Mouse (Mus musculus) ES-E14 (cell line): ENCODE results near the gene Ankrd10. TPM values are rescaled to one million over a fixed set of nuclear protein-coding genes. Genes with fewer than 3 reads are reported as not detected.

Experiments
- DNase-seq: peaks from one replicate; pipeline ENCODE4 v3.0.0-alpha.2; 2013; ENCODE audit warnings: low read depth, low spot score
- H3K27ac ChIP-seq: 2 replicates; pipeline ENCODE4 v1.5.1; 2012; ENCODE audit warnings: low read depth, mild to moderate bottlenecking, low read length, moderate library complexity, mixed read lengths; ENCODE audit not compliant: poor library complexity, insufficient read depth, severe bottlenecking
- H3K36me3 ChIP-seq: 2 replicates; pipeline ENCODE4 v1.6.1; 2012; ENCODE audit warnings: mild to moderate bottlenecking, low read length, moderate library complexity, mixed read lengths; ENCODE audit not compliant: control insufficient read depth, poor library complexity, insufficient read depth, severe bottlenecking
- H3K4me1 ChIP-seq, 2 experiments: fragments of 150-350 bp in 1 of 2; sonication (generic) in 1 of 2; 2 replicates each; pipeline ENCODE4 v1.6.1; 2012; ENCODE audit warnings: low read length in 2 of 2, mild to moderate bottlenecking in 1 of 2, mixed read lengths in 1 of 2; ENCODE audit not compliant: control insufficient read depth in 2 of 2, insufficient read depth in 2 of 2, poor library complexity in 1 of 2
- H3K4me3 ChIP-seq, 2 experiments: fragments of 150-350 bp in 1 of 2; sonication (generic) in 1 of 2; 2 replicates each; pipeline ENCODE4 v1.5.1; 2012; ENCODE audit warnings: low read length in 2 of 2, low read depth in 1 of 2, mild to moderate bottlenecking in 1 of 2, mixed read lengths in 1 of 2; ENCODE audit not compliant: insufficient read depth in 1 of 2, poor library complexity in 1 of 2, severe bottlenecking in 1 of 2
- H3K9ac ChIP-seq: 2 replicates; pipeline ENCODE4 v1.6.1; 2012; ENCODE audit warnings: low read depth, mild to moderate bottlenecking, low read length, mixed read lengths; ENCODE audit not compliant: poor library complexity, insufficient read depth, severe bottlenecking
- H3K9me3 ChIP-seq: fragments of 150-350 bp; sonication (generic); 2 replicates; pipeline ENCODE4 v1.6.1; 2012; ENCODE audit warnings: low read depth, mild to moderate bottlenecking, low read length; ENCODE audit not compliant: control insufficient read depth, insufficient read depth
- CHD2 ChIP-seq: IDR thresholded peaks from 2 replicates; pipeline ENCODE4 v1.6.1; 2014; ENCODE audit warnings: mild to moderate bottlenecking, low read depth, low read length, inconsistent platforms
- HCFC1 ChIP-seq: IDR thresholded peaks from 2 replicates; pipeline ENCODE4 v1.6.1; 2012; ENCODE audit warnings: low read length, inconsistent platforms, borderline replicate concordance; ENCODE audit not compliant: insufficient read depth
- MAFK ChIP-seq: IDR thresholded peaks from 2 replicates; pipeline ENCODE4 v1.6.1; 2014; ENCODE audit warnings: mild to moderate bottlenecking, low read depth, low read length, inconsistent platforms; ENCODE audit not compliant: insufficient read depth
- ZC3H11A ChIP-seq: IDR thresholded peaks from 2 replicates; pipeline ENCODE4 v1.6.1; 2012; ENCODE audit warnings: low read depth, mild to moderate bottlenecking, inconsistent platforms, low read length, borderline replicate concordance
- ZNF384 ChIP-seq: IDR thresholded peaks from 2 replicates; pipeline ENCODE4 v1.6.1; 2012; ENCODE audit warnings: low read depth, low read length, inconsistent platforms
- in situ Hi-C, 2 experiments: fragments of 600-800 bp; cut with MboI; formaldehyde crosslinking; loops; one replicate each; pipeline ENCODE4 v1.15.1; 2025; ENCODE audit warnings: low sequenced_read_pairs in 2 of 2, inconsistent platforms in 1 of 2; ENCODE audit not compliant: unreplicated experiment in 2 of 2
- total RNA-seq: library from RNA; depleted of rRNA; stranded (reverse); fragments of 300-350 nt; gene quantifications from 2 replicates; pipeline ENCODE4 v1.2.3, GENCODE M21; 2012

Gene Ankrd10
- total RNA-seq, 1 experiment = 165 TPM

DNA sequence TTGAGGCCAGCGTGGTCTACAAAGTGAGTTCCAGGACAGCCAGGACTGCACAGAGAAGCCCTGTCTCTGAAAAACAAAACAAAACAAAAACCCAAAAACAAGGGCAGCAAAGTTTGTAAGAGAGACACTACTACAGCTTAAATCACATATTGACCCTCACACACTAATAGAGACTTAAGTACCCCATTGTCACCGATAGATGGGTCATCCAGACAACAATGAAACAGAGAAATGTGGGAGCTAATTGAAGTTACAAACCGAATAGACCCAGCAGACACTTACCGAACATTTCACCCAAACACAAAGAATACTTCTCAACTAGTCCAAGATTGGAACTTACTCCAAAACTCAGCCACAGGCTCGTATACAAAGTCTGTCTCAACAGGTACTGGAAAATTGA is 14.5 kb upstream of the Ankrd10 start:
- Histone ChIP-seq H3K9ac (no peak overlapping the region), H3K36me3 (no peaks in the 10 kb centered on the region), H3K4me1 (peaks cover 0 to 5% of the 10 kb centered on the region in 2 experiments; a peak in 1 of 4 replicates), H3K4me3 (no peak overlapping the region), H3K9me3 (no peaks in the 10 kb centered on the region), H3K27ac (no peak overlapping the region)
- TF ChIP-seq ZC3H11A (no peak), MAFK (no peak), HCFC1 (no peak), ZNF384 (no peak), CHD2 (no peak)
- in situ Hi-C loops = no loop called here
- DNase-seq = peak; percentile 41

DNA sequence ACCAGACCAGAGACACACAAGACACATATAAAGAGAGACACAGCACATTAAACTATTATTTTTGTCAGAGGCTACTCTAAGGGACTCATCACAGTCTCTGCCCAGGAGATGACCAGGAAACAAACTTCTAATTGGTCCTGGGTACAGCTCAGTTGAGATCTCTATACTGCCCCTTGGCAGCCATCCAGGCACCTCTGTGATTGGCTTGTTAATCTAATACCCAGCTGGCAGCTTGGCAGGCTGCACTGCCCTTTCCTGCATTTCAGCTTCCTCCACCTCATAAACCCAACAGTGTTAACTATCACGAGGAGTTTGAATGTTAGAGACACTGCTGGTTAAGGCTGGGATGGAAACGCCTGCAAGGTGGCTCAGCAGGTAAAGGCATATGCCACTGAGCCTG is 7.6 kb upstream of the Ankrd10 start:
- Histone ChIP-seq H3K36me3 (no peaks in the 10 kb centered on the region; the same call in 1 of the 2 replicates), H3K27ac (no peak overlapping the region), H3K9me3 (no peaks in the 10 kb centered on the region), H3K9ac (no peak overlapping the region), H3K4me3 (no peak overlapping the region), H3K4me1 (peaks cover 8 to 26% of the 10 kb centered on the region in 2 experiments)
- in situ Hi-C loops = no loop called here
- no peak for DNase-seq
- TF ChIP-seq ZC3H11A (no peak), ZNF384 (no peak), CHD2 (no peak), MAFK (no peak), HCFC1 (no peak)

DNA sequence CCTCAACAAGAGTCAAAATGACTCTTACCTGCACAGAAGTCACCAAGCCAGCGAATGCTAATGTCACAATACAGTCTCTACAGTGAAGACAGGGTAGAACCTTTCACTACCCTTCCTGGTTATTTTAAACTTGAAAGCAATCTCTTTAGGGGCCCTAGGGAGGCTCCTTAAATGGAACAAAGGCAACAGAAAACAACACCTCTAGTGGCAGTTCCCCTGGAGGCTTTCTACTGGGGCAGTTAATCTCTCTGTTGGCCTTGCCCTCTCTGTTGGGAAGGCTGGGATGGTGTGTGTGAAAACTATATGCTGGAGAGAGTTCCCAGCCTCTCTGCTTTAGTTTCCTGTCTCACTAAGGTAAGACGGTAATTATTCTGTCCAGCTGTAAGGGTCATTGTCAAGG is 5.0 kb upstream of the Ankrd10 start:
- Histone ChIP-seq H3K9ac (no peak overlapping the region), H3K4me1 (peaks cover 8 to 24% of the 10 kb centered on the region in 2 experiments), H3K4me3 (no peak overlapping the region), H3K36me3 (no peaks in the 10 kb centered on the region; the same call in 1 of the 2 replicates), H3K27ac (no peak overlapping the region; the same call in 1 of the 2 replicates), H3K9me3 (no peaks in the 10 kb centered on the region)
- no peak for TF ChIP-seq CHD2
- TF ChIP-seq ZNF384 = no peak
- TF ChIP-seq ZC3H11A = no peak
- TF ChIP-seq HCFC1 = no peak
- TF ChIP-seq MAFK = no peak
- in situ Hi-C loops = no loop called here
- peak; percentile 56 for DNase-seq

GRCm38 (mm10) chr8:11637531-11637930 is 2.0 kb upstream of the Ankrd10 start:
- in situ Hi-C loops = no loop called here
- H3K36me3 ChIP-seq = peaks cover 6% of the 10 kb centered on the region
- H3K9ac ChIP-seq = no peak overlapping the region
- peaks cover 8 to 24% of the 10 kb centered on the region in 2 experiments for H3K4me1 ChIP-seq
- TF ChIP-seq ZNF384 (no peak), MAFK (no peak), CHD2 (no peak), HCFC1 (no peak), ZC3H11A (no peak)
- no peaks in the 10 kb centered on the region for H3K9me3 ChIP-seq
- DNase-seq = no peak
- H3K27ac ChIP-seq = no peak overlapping the region
- H3K4me3 ChIP-seq = no peak overlapping the region
